In genomic region chr5:128205716-128206115, GRCm38 (mm10) we compare ENCODE assay signal across 29 mouse cellular contexts.
DNase-seq lines count a peak whose midpoint lies in the region; ATAC-seq and TF ChIP-seq lines count a peak whose summit lies in the region.
"Had no signal": no experiment of that assay in that cellular context is flagged by ENCODE, and none has a peak within 500 bp of the region (broad histone marks: within the 10 kb centered on the region; RNA-seq: fewer than 3 reads in every experiment).

No protein-coding gene starts in this region.

- no peak overlapping the region for H3K27ac ChIP-seq in hindbrain, embryonic 11.5 days (ENCODE audit: low read depth, low read length)
- no peak overlapping the region for H3K27ac ChIP-seq in hindbrain, embryonic 12.5 days
- 0 out of 2 replicates have a peak overlapping the region, but pooled peaks have one; percentile 33 for H3K27ac ChIP-seq in midbrain, embryonic 10.5 days (replicated peaks)
- no peak overlapping the region for H3K27ac ChIP-seq in midbrain, embryonic 14.5 days (replicated peaks; ENCODE audit: low read depth, low read length)
- H3K27ac ChIP-seq in stomach, postnatal 0 days (replicated peaks): no peak overlapping the region
- H3K27ac ChIP-seq: forebrain, embryonic 15.5 days; heart, embryonic 10.5 days; liver, embryonic 12.5 days; macrophage; stomach, embryonic 15.5 days had no signal

- no peaks in the 10 kb centered on the region for H3K36me3 ChIP-seq in hindbrain, embryonic 11.5 days (ENCODE audit: control insufficient read depth, insufficient read depth, low read length)
- no peaks in the 10 kb centered on the region for H3K36me3 ChIP-seq in hindbrain, embryonic 12.5 days
- no peaks in the 10 kb centered on the region for H3K36me3 ChIP-seq in midbrain, embryonic 10.5 days
- no peaks in the 10 kb centered on the region for H3K36me3 ChIP-seq in midbrain, embryonic 14.5 days (ENCODE audit: control insufficient read depth, insufficient read depth, low read length)
- H3K36me3 ChIP-seq in stomach, postnatal 0 days (ENCODE audit: control insufficient read depth, insufficient read depth, low read length): no peaks in the 10 kb centered on the region
- H3K36me3 ChIP-seq: embryonic facial prominence, embryonic 12.5 days; forebrain, embryonic 15.5 days; heart, embryonic 10.5 days; liver, embryonic 12.5 days; neural tube, embryonic 13.5 days; stomach, embryonic 15.5 days had no signal

- ATAC-seq in hindbrain, embryonic 11.5 days (ENCODE audit: low FRiP score): no peak
- no peak for ATAC-seq in hindbrain, embryonic 12.5 days (ENCODE audit: low FRiP score)
- no peak for ATAC-seq in midbrain, embryonic 14.5 days (ENCODE audit: low FRiP score, low TSS enrichment)
- peak; percentile 32; the same call in 1 of the 2 replicates for ATAC-seq in stomach, postnatal 0 days (ENCODE audit: low FRiP score, low TSS enrichment)
- ATAC-seq: CD4-positive, CD25-positive, alpha-beta regulatory T cell, adult 4 months; forebrain, embryonic 15.5 days; intestine, postnatal 0 days; liver, embryonic 12.5 days; liver, postnatal 0 days; lung, postnatal 0 days had no signal

- H3K9me3 ChIP-seq in hindbrain, embryonic 11.5 days (ENCODE audit: control insufficient read depth, low read length): no peaks in the 10 kb centered on the region
- no peaks in the 10 kb centered on the region for H3K9me3 ChIP-seq in hindbrain, embryonic 12.5 days (replicated peaks)
- no peaks in the 10 kb centered on the region for H3K9me3 ChIP-seq in midbrain, embryonic 10.5 days (replicated peaks)
- no peaks in the 10 kb centered on the region for H3K9me3 ChIP-seq in midbrain, embryonic 14.5 days (ENCODE audit: control insufficient read depth, low read length)
- H3K9me3 ChIP-seq in stomach, postnatal 0 days (ENCODE audit: control insufficient read depth, low read length): no peaks in the 10 kb centered on the region
- H3K9me3 ChIP-seq: embryonic facial prominence, embryonic 12.5 days; forebrain, embryonic 15.5 days; heart, embryonic 10.5 days; neural tube, embryonic 13.5 days; stomach, embryonic 15.5 days had no signal

- H3K4me1 ChIP-seq in hindbrain, embryonic 11.5 days (replicated peaks; ENCODE audit: control insufficient read depth, insufficient read depth, low read length): no peaks in the 10 kb centered on the region; the same call in 1 of the 2 replicates
- peaks cover 19% of the 10 kb centered on the region for H3K4me1 ChIP-seq in hindbrain, embryonic 12.5 days
- H3K4me1 ChIP-seq in midbrain, embryonic 10.5 days: peaks cover 34% of the 10 kb centered on the region
- H3K4me1 ChIP-seq in midbrain, embryonic 14.5 days (ENCODE audit: control insufficient read depth, insufficient read depth, low read length): peaks cover 7% of the 10 kb centered on the region
- H3K4me1 ChIP-seq in stomach, postnatal 0 days (replicated peaks; ENCODE audit: control insufficient read depth, insufficient read depth): no peaks in the 10 kb centered on the region
- H3K4me1 ChIP-seq: liver, embryonic 12.5 days had no signal

- TF ChIP-seq EP300 in stomach, postnatal 0 days (optimal IDR thresholded peaks at IDR 0.05): no peak

- no peak for TF ChIP-seq CTCF in stomach, postnatal 0 days (IDR thresholded peaks at IDR 0.05; ENCODE audit: low read depth)

- DNase-seq in hindbrain, embryonic 11.5 days (ENCODE audit: low spot score): peak; percentile 35
- peak; percentile 23 for DNase-seq in midbrain, embryonic 10.5 days (ENCODE audit: low spot score)
- no peak for DNase-seq in midbrain, embryonic 14.5 days
- peak; percentile 44 for DNase-seq in embryo, embryonic 9.5 days (ENCODE audit: extremely low spot score)
- no peak for DNase-seq in stomach, postnatal 0 days (ENCODE audit: low spot score)
- DNase-seq in adrenal gland, postnatal 25 days: no peak
- no peak for DNase-seq in spleen, adult 12 weeks (ENCODE audit: low spot score)
- DNase-seq: adrenal gland, postnatal 36 days; cerebellum, adult 18-20 months; cerebellum, postnatal 10 days; gastrocnemius, postnatal 10 days; heart, postnatal 36 days; kidney, adult 9 months; kidney, postnatal 14 days; left cerebral cortex, postnatal 4 days; liver, postnatal 0 days; right cerebral cortex, postnatal 14 days; thymus, postnatal 25 days had no signal

- H3K4me2 ChIP-seq in hindbrain, embryonic 11.5 days (replicated peaks; ENCODE audit: low read depth, low read length): no peak overlapping the region
- no peak overlapping the region for H3K4me2 ChIP-seq in hindbrain, embryonic 12.5 days (replicated peaks)
- no peak overlapping the region for H3K4me2 ChIP-seq in midbrain, embryonic 14.5 days (ENCODE audit: low read length)
- H3K4me2 ChIP-seq in stomach, postnatal 0 days (replicated peaks; ENCODE audit: low read depth): no peak overlapping the region
- H3K4me2 ChIP-seq: embryonic facial prominence, embryonic 12.5 days; forebrain, embryonic 15.5 days; liver, embryonic 12.5 days; neural tube, embryonic 13.5 days; stomach, embryonic 15.5 days had no signal

- 11% methylated on average over 2 of the region's 2 CpGs for WGBS in hindbrain, embryonic 11.5 days
- 18% methylated on average over 2 of the region's 2 CpGs for WGBS in hindbrain, embryonic 12.5 days
- WGBS in midbrain, embryonic 10.5 days: 32% methylated on average over 2 of the region's 2 CpGs
- WGBS in midbrain, embryonic 14.5 days: 14% methylated on average over 2 of the region's 2 CpGs
- WGBS in stomach, postnatal 0 days: 42% methylated on average over 2 of the region's 2 CpGs

- H3K27me3 ChIP-seq in hindbrain, embryonic 11.5 days (ENCODE audit: control insufficient read depth, insufficient read depth, low read length): no peaks in the 10 kb centered on the region
- H3K27me3 ChIP-seq in hindbrain, embryonic 12.5 days: no peaks in the 10 kb centered on the region; the same call in 1 of the 2 replicates
- H3K27me3 ChIP-seq in midbrain, embryonic 10.5 days (ENCODE audit: low read depth, poor library complexity, severe bottlenecking): peaks cover 7% of the 10 kb centered on the region; the same call in 1 of the 2 replicates
- H3K27me3 ChIP-seq in midbrain, embryonic 14.5 days (ENCODE audit: control insufficient read depth, insufficient read depth, low read length): no peaks in the 10 kb centered on the region
- no peaks in the 10 kb centered on the region for H3K27me3 ChIP-seq in stomach, postnatal 0 days (ENCODE audit: control insufficient read depth, insufficient read depth, low read length)
- H3K27me3 ChIP-seq: embryonic facial prominence, embryonic 12.5 days; forebrain, embryonic 15.5 days; liver, embryonic 12.5 days; neural tube, embryonic 13.5 days; stomach, embryonic 15.5 days had no signal

- H3K4me3 ChIP-seq in hindbrain, embryonic 11.5 days (ENCODE audit: low read depth, low read length): no peak overlapping the region
- no peak overlapping the region for H3K4me3 ChIP-seq in hindbrain, embryonic 12.5 days
- H3K4me3 ChIP-seq in midbrain, embryonic 10.5 days: no peak overlapping the region
- H3K4me3 ChIP-seq in midbrain, embryonic 14.5 days (replicated peaks; ENCODE audit: low read depth, low read length): no peak overlapping the region
- no peak overlapping the region for H3K4me3 ChIP-seq in stomach, postnatal 0 days (ENCODE audit: low read depth, low read length)
- H3K4me3 ChIP-seq: embryonic facial prominence, embryonic 12.5 days; forebrain, embryonic 15.5 days; heart, embryonic 10.5 days; liver, embryonic 12.5 days; neural tube, embryonic 13.5 days; stomach, embryonic 15.5 days had no signal

- no peak overlapping the region for H3K9ac ChIP-seq in hindbrain, embryonic 11.5 days (ENCODE audit: low read depth, low read length)
- H3K9ac ChIP-seq in hindbrain, embryonic 12.5 days: no peak overlapping the region
- no peak overlapping the region for H3K9ac ChIP-seq in midbrain, embryonic 14.5 days (replicated peaks; ENCODE audit: low read length)
- no peak overlapping the region for H3K9ac ChIP-seq in stomach, postnatal 0 days (ENCODE audit: low read length)
- H3K9ac ChIP-seq: embryonic facial prominence, embryonic 12.5 days; forebrain, embryonic 15.5 days; liver, embryonic 12.5 days; liver, postnatal 0 days; neural tube, embryonic 13.5 days; stomach, embryonic 15.5 days had no signal

Comparison
In these comparisons a context has a peak if more than half of its experiments do, and no peak if none do; other contexts are left out.
1. DNase-seq: peak in hindbrain, embryonic 11.5 days (single experiment), midbrain, embryonic 10.5 days (single experiment) and embryo, embryonic 9.5 days (single experiment); none in midbrain, embryonic 14.5 days (single experiment), stomach, postnatal 0 days (single experiment), adrenal gland, postnatal 25 days (single experiment) and spleen, adult 12 weeks (single experiment).